Mouse (Mus musculus) left cerebral cortex, adult 2 months (tissue): ENCODE results near the gene Npdc1. TPM values are rescaled to one million over a fixed set of nuclear protein-coding genes. Genes with fewer than 3 reads are reported as not detected.

Experiments used
- DNase-seq, 2 experiments: peaks; one replicate each; pipeline ENCODE4 v3.0.0; 2021 to 2022; ENCODE audit warnings: low spot score in 2 of 2, mixed read lengths in 1 of 2; ENCODE audit errors: extremely low spot score in 1 of 2
- H3K27ac ChIP-seq: fragments of 200-600 bp; 2 replicates; pipeline ENCODE4 v1.8.1; 2022
- H3K4me3 ChIP-seq: fragments of 200-600 bp; 2 replicates; pipeline ENCODE4 v1.8.1; 2022
- CTCF ChIP-seq: fragments of 200-600 bp; IDR thresholded peaks from 2 replicates; pipeline ENCODE4 v1.8.1; 2022; ENCODE audit warnings: antibody characterized with exemption, mild to moderate bottlenecking, moderate library complexity
- intact Hi-C: fragments of 180-260 bp; cut with DNase I; formaldehyde crosslinking; loops from one replicate; pipeline ENCODE4 v1.15.1; 2025
- total RNA-seq, 2 experiments: library from RNA; stranded (reverse); gene quantifications; 2 replicates each; pipeline ENCODE4 v1.2.3; 2021

Gene Npdc1
- total RNA-seq, 2 experiments from 2014 or later, result 337 to 366 TPM

DNA sequence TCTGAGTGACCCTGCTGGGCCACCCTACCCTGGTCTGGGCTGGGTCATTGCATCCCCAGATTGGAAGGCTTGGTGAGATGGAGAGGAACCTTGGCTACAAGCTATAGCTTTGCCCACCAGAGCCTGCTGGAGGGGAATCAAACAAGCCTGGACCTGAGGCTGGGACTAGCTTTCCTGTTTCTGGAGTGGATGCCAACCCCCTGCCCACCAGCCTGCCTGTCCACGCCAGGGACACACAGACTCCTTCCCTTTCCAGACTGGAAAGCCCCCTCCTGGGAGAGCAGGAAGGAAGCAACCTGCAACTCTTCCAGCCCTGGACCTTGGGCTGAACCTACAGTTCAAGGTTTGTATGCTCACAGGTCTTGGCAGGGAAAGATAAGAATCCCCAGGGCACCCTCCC is 24.5 kb downstream of the Npdc1 start:
- no peak for TF ChIP-seq CTCF
- Histone ChIP-seq H3K4me3 (no peak overlapping the region), H3K27ac (no peak overlapping the region)
- no peak for DNase-seq
- intact Hi-C loops, result no loop called here

DNA sequence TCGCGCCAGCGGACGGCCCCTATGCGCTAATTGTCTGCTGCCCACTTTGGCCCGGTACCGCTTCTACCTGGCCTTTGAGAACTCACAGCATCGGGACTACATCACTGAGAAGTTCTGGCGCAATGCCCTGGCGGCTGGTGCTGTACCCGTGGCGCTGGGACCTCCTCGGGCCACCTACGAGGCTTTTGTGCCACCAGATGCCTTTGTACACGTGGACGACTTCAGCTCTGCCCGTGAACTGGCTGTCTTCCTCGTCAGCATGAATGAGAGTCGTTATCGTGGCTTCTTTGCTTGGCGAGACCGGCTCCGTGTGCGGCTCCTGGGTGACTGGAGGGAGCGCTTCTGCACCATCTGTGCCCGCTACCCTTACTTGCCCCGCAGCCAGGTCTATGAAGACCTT is 26.3 kb downstream of the Npdc1 start:
- H3K27ac ChIP-seq, result no peak overlapping the region
- DNase-seq, result no peak
- intact Hi-C loops, result loop anchor here (5.0 kb wide), 1 partner anchor 57 kb away; no protein-coding TSS in a partner anchor
- no peak overlapping the region for H3K4me3 ChIP-seq
- no peak for TF ChIP-seq CTCF

DNA sequence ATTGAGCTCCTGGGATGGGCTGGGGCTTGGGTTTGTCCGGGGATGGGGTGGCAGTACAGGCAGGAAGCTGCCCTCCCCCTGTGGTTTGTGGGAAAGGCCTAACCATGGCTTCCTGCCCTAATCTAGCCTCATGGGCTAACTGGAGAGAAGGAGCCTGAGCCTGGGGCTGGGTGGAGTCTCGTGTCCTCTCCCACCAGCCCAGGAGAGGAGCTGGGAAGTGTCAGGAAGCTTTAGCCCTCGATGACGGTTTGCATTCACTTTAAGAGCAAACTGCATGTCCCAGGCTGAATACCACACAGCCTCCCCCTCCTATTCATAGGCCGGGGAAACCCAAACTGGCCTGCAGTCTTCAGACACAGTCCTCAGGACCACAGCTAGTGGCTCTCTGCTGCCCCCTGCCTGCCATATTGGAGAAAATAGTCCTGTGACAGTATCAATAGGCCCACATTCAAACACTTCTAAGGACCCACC is 27.6 kb downstream of the Npdc1 start:
- TF ChIP-seq CTCF, result peak; percentile 80
- peak; percentile 54 to 63 for DNase-seq
- no peak overlapping the region for H3K4me3 ChIP-seq
- H3K27ac ChIP-seq, result no peak overlapping the region
- intact Hi-C loops, result loop anchor here (2.0 to 5.0 kb wide), 2 partner anchors 56 to 126 kb away; no protein-coding TSS in a partner anchor

DNA sequence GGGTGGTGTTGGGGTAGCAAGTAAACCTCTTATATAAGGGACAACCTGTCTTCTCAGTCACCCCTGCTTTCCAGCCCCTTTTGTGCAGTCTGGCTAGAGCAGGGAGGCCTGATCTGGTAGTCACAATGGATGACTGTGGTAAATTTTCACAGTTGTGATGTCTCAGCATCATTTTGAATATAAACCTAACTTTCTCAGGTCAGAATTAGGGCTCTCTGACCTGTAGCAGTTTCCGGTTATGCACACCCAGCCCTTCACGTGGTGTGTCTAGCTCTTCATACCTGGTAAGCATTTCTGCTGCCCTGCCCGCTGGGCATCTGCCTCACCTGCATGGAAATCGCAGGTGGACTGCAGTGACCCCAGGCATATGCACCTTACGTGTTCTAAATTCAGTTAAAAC is 28.1 kb downstream of the Npdc1 start:
- H3K27ac ChIP-seq, result no peak overlapping the region
- no peak for DNase-seq
- TF ChIP-seq CTCF, result no peak
- intact Hi-C loops, result loop anchor here (2.0 to 5.0 kb wide), 2 partner anchors 55 to 126 kb away; no protein-coding TSS in a partner anchor
- H3K4me3 ChIP-seq, result no peak overlapping the region

DNA sequence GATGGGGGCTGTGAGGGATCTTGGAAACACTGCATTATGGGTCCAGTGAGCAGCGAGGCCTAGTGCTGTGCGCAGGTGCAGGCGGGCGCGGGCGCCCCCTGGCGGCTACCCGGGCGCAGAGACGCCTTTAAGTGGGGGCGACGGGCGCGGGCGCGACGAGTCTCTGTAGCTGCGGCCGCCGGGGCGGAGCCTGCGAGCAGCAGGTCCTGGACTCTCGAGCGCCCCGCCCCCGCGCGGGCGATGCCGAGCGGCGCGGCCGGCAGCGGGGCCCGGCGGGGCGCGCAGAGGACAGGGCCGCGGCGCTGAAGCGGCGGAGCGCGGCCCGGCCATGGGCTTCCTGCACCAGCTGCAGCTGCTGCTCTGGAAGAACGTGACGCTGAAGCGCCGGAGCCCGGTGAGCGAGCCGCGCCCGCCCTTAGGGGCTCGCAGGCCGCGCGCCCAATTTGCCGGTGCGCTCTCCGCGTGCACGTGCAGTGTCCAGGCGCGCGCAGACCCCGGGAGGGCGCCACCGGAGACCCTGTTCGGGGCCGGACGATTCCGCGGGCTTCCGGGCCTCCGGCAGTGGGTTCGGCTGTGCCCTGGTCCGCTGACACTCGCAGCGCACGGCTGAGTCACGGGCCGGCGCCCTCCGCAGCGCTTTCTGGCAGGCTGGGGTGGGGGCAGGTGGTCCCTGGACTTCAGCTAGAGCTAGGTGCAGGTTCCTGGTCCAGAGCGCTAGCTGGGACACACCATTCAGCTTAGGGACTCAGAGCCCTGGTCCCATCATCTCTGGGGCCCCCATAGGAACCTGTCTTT is 29.5 kb downstream of the Npdc1 start, which contains the start of gene Abca2:
Gene Abca2, plus strand, starts transcription at position 262 of the 795 bp plus-strand sequence.
- peak within 1 kb of the TSS; percentile 97 for H3K4me3 ChIP-seq
- H3K27ac ChIP-seq, result peak within 1 kb of the TSS; percentile 96
- TF ChIP-seq CTCF, result peak; percentile 98
- DNase-seq, result peak; percentile 98
- intact Hi-C loops, result loop anchor here (2.0 to 5.0 kb wide), 3 partner anchors 32 to 72 kb away; partner anchors contain the start of genes C8g, Fbxw5 and Paxx

DNA sequence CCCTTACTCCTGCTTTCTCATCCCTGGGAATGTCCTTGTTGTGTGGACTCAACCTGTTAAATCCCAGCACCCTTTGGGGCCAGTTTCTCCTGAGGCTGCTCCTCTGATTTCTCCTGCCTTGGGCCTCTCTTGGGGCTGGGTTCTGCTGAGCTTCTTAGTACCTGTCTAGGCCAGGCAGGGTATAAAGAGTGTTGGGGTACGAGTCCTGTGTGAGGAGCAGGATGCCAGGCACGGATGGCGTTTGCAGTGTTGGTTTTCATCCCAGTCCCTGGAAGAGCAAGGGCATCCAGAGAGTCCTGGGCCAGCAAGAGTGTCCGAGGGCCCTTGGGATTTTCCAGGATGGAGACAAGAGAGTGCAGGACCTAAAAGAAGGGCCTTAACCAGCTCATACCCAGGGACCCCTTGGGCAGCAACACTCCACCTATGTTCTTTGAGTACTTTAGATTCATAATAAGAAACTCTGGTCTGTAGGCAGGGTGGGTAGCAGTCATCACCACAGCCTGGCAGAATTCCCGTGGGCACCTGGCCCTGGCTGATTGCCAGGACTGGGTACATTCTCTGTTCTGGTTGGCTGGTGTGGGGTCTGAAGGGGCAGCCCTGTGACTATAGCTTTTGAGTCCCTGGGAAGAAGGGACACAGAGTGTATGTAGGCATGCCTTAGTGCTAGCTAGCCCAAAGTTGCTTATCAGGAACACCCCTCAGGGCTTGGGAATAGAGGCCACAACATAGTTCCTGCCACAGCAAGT is 30.5 kb downstream of the Npdc1 start:
- H3K4me3 ChIP-seq, result peak overlapping the region; percentile 97
- no peak for DNase-seq
- peak overlapping the region; percentile 96 for H3K27ac ChIP-seq
- no peak for TF ChIP-seq CTCF
- intact Hi-C loops, result loop anchor here (2.0 to 5.0 kb wide), 4 partner anchors 21 to 71 kb away; partner anchors contain the start of genes C8g, Fbxw5 and Paxx

DNA sequence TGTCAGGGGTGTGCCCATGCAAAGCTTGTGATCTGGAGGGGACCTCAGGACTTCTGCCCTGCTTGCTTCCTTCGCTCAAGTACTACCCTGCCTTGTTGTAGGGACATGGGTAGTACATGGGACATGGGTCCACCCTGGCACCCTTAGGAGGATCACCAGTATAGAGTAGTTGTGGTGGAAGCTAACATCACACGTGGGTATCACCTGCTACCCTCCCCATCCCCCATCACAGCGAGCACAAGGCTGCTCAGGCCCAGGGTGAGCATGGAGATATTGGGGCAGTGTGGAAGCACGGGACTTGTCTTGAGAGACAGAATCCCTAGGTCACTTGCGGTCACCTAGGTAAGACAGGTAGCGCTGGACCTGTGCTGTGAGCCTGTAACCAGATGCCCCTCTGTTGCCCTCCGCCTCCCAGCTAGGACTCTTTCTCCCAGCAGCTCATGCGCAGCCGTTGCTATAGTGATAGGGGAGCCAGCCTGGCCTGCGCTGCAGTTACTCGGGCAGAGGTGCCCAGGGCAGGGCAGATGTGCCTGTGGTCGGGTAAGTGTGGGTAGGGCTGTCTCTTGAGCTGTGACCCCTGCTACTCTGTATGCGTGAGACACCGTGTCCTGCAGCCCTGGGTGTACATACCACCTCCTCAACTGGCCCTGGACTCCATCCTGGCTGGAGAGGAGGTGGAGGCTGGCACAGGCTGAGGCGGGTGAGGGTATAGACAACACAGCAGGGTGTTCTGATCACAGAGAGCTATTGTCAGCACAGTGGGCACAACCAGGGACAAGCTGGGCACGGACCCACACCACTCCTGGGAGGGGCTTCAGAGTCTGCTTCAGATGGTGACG is 31.5 kb downstream of the Npdc1 start:
- Histone ChIP-seq H3K27ac (peak overlapping the region; percentile 96), H3K4me3 (peak overlapping the region; percentile 97)
- no peak for DNase-seq
- TF ChIP-seq CTCF, result no peak
- intact Hi-C loops, result loop anchor here (2.0 kb wide), 1 partner anchor 20 kb away; no protein-coding TSS in a partner anchor

DNA sequence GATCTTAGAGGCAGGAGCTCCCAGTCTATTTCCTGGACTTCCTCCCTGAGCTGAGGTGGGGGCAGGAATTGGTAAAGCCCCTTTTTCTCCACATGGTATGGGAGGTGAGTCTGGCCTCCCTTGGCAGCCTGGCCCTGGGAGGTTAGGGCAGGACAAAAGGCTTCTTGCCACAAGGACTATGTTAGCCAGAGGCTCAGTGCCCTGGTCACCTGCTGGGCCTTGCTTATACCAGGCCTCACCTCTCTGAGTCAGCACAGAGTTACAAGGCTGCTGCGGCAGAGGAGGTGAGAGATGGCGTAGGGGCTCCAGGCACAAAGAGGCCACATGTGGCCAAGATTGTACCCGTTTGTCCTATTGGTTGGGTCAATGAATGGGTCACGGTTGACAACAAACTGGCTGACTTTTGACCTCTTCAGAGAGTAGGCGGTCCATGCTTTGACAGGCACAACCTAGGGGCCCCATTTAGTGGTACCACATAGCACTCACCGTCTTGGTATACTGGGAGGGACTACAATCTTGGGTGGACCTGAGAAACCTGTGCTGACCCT is 32.2 kb downstream of the Npdc1 start:
- H3K4me3 ChIP-seq, result peak overlapping the region; percentile 97

DNA sequence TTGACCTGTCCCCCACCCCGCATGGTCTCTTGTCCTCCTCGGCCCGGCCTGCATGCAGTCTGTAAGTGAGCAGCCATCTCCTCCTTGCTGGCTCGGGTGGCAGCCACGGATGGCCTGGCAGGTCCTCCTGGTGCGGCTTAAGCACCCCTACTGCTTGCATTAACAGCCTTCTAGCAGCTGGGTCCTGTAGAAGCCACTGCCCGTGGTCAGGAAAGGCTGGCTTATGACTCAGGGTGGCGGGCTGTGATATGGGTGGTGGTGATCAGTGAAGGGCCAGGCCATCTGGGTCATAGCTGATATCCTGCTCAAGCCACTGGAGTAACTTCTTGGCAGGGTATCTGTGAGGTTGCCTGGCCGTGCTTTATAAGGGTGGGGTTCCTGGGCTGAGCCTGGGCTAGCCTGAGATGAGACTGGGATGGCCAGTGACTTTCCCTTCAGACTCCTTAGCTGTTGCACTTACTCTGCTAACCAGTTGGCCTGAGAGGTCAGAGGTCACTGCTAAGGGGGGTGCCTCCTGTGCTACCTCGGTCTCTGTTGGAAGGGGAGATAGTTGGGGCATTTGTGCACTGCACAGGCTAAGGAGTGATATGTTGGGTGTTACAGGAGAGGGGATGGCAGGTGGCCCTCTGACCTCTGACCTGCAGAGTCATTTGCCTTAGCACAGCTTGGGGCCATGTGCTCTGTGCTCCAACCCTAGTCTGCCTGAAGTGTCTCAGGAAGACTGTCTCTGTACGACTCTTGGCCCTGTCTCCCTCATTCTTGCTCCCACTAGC is 33.4 kb downstream of the Npdc1 start:
- no peak for DNase-seq
- no peak for TF ChIP-seq CTCF
- intact Hi-C loops, result no loop called here
- H3K27ac ChIP-seq, result 0 out of 2 replicates have a peak overlapping the region, but pooled peaks have one; percentile 8
- no peak overlapping the region for H3K4me3 ChIP-seq

More for the DNA sequence above, 32.2 kb downstream of the Npdc1 start:
- no peak for DNase-seq
- peak overlapping the region; percentile 96 for H3K27ac ChIP-seq
- intact Hi-C loops, result loop anchor here (2.0 kb wide), 1 partner anchor 19 kb away; no protein-coding TSS in a partner anchor
- no peak for TF ChIP-seq CTCF

DNA sequence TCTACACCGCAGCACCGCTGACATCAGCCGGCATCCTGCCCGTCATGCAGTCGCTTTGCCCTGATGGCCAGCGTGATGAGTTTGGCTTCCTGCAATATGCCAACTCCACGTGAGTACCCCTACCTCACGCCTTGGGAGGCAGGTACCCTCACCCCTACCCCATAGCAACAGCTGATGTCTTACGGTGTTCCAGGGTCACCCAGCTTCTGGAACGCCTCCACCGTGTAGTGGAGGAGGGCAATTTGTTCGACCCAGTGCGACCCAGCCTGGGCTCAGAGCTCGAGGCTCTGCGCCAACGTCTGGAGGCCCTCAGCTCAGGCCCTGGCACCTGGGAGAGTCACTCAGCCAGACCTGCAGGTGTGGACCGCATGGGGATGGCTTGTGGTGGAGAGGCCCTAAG is 34.0 kb downstream of the Npdc1 start:
- Histone ChIP-seq H3K27ac (no peak overlapping the region), H3K4me3 (no peak overlapping the region)
- intact Hi-C loops, result no loop called here
- no peak for TF ChIP-seq CTCF
- DNase-seq, result no peak
